21 mouse cellular contexts compared by ENCODE assay signal in the genomic region with DNA sequence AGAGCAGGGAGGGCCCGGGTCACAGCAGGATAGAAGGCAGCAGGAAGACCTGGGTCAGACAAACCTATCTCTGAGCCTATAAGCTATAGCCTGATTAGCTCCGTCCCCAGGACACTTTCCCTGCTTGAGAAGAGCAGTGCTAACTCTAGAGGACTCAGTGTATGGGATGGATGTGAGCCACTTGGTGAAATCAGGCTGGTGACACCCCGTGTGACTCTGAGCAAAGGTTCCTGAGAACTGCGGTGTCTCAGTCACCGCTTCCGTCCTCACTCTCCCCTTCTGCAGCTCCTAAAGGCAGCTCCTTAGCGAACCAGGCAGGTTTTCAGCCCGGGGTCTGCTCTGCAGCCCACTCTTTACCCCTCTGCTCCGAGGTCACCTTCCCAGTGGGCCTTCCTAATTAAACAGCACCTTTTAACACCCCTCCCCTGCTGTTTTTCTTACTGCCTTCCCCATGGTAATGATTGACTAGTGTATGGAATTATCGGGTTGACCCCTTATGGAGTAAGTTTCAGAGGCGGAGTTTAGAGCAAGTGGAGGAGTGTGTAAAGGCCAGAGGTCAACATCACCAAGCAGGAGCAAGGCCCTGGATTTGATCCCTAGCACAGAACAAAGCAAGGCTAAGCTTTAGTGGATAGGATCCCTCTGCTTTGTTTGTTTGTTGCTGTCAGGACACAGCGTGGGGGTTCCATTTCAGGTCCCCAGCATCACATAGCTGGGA. TPM values are rescaled to one million over a fixed set of nuclear protein-coding genes. Genes with fewer than 3 reads are reported as not detected.
DNase-seq lines count a peak whose midpoint lies in the region; ATAC-seq and TF ChIP-seq lines count a peak whose summit lies in the region.
"Had no signal": no experiment of that assay in that cellular context is flagged by ENCODE, and none has a peak within 500 bp of the region (broad histone marks: within the 10 kb centered on the region; RNA-seq: fewer than 3 reads in every experiment).

No protein-coding gene starts in this region.

- no peak overlapping the region for H3K4me3 ChIP-seq in kidney, adult 2 months (ENCODE audit: insufficient read depth, low read depth, low read length)
- no peak overlapping the region for H3K4me3 ChIP-seq in intestine, embryonic 14.5 days (ENCODE audit: low read depth, low read length)
- no peak overlapping the region for H3K4me3 ChIP-seq in intestine, postnatal 0 days (ENCODE audit: low read depth, low read length)
- no peak overlapping the region for H3K4me3 ChIP-seq in liver, embryonic 16.5 days (ENCODE audit: low read depth, low read length)
- H3K4me3 ChIP-seq: forebrain, embryonic 10.5 days; hindbrain, embryonic 15.5 days; left cerebral cortex, adult 2 months had no signal

- DNase-seq in kidney, adult 2 months = peak; percentile 33
- DNase-seq in kidney, postnatal 4 days = no peak
- DNase-seq in intestine, embryonic 14.5 days (ENCODE audit: low spot score) = no peak
- no peak for DNase-seq in thymus, adult 18-20 months
- DNase-seq: cerebellum, adult 11 months; forebrain, postnatal 0 days; gastrocnemius, postnatal 14 days; heart, adult 18-20 months; kidney, adult 18-20 months; right cerebral cortex, adult 18-20 months; right cerebral cortex, postnatal 4 days; thymus, adult 2 months had no signal

- no peak for ATAC-seq in intestine, embryonic 14.5 days (replicated peaks; ENCODE audit: low FRiP score, low TSS enrichment, low read depth)
- peak; percentile 43 for ATAC-seq in intestine, postnatal 0 days
- ATAC-seq in liver, embryonic 16.5 days (ENCODE audit: low read depth) = peak; percentile 74
- ATAC-seq in activated CD4-positive, CD25-positive, alpha-beta regulatory T cell, adult 4 months = no peak
- ATAC-seq: forebrain, postnatal 0 days; lung, postnatal 0 days had no signal

- H3K9me3 ChIP-seq in intestine, embryonic 14.5 days (ENCODE audit: control insufficient read depth, low read length) = no peaks in the 10 kb centered on the region
- H3K9me3 ChIP-seq in intestine, postnatal 0 days (ENCODE audit: control insufficient read depth) = no peaks in the 10 kb centered on the region
- no peaks in the 10 kb centered on the region for H3K9me3 ChIP-seq in liver, embryonic 16.5 days (replicated peaks; ENCODE audit: control insufficient read depth, low read length)
- H3K9me3 ChIP-seq: forebrain, embryonic 10.5 days; hindbrain, embryonic 15.5 days had no signal

- peaks cover 8% of the 10 kb centered on the region; the same call in 1 of the 2 replicates for H3K4me1 ChIP-seq in kidney, adult 2 months (ENCODE audit: control insufficient read depth, insufficient read depth, low read length)
- H3K4me1 ChIP-seq in intestine, embryonic 14.5 days (replicated peaks; ENCODE audit: control insufficient read depth, insufficient read depth, low read length) = peaks cover 18% of the 10 kb centered on the region
- H3K4me1 ChIP-seq in intestine, postnatal 0 days (replicated peaks; ENCODE audit: control insufficient read depth, insufficient read depth, low read length) = peaks cover 14% of the 10 kb centered on the region
- peaks cover 18% of the 10 kb centered on the region for H3K4me1 ChIP-seq in liver, embryonic 16.5 days (ENCODE audit: control insufficient read depth, low read depth, low read length)
- H3K4me1 ChIP-seq: hindbrain, embryonic 15.5 days had no signal

- TF ChIP-seq CTCF in kidney, adult 2 months (conservative IDR thresholded peaks at IDR 0.05; ENCODE audit: insufficient read depth, insufficient read length, low read depth, low read length) = no peak
- TF ChIP-seq CTCF in intestine, postnatal 0 days (IDR thresholded peaks at IDR 0.05; ENCODE audit: low read depth) = no peak

- TF ChIP-seq POLR2A in kidney, adult 2 months (IDR thresholded peaks at IDR 0.05; ENCODE audit: low read depth, low read length) = no peak

- H3K36me3 ChIP-seq in kidney, adult 2 months (ENCODE audit: control insufficient read depth, insufficient read depth, low read length) = no peaks in the 10 kb centered on the region
- no peaks in the 10 kb centered on the region for H3K36me3 ChIP-seq in intestine, embryonic 14.5 days (ENCODE audit: control insufficient read depth, insufficient read depth, low read length)
- peaks cover 23% of the 10 kb centered on the region; the same call in 1 of the 2 replicates for H3K36me3 ChIP-seq in intestine, postnatal 0 days (ENCODE audit: control insufficient read depth, insufficient read depth)
- H3K36me3 ChIP-seq in liver, embryonic 16.5 days (ENCODE audit: control insufficient read depth, insufficient read depth) = no peaks in the 10 kb centered on the region
- H3K36me3 ChIP-seq: forebrain, embryonic 10.5 days; hindbrain, embryonic 15.5 days had no signal

- WGBS in kidney, adult 2 months = 44% methylated on average over 12 of the region's 12 CpGs
- WGBS in intestine, embryonic 14.5 days = 45% methylated on average over 12 of the region's 12 CpGs
- WGBS in intestine, postnatal 0 days = 27% methylated on average over 12 of the region's 12 CpGs
- 54% methylated on average over 12 of the region's 12 CpGs for WGBS in liver, embryonic 16.5 days (ENCODE audit: insufficient replicate concordance)

- no peak overlapping the region for H3K4me2 ChIP-seq in intestine, embryonic 14.5 days (ENCODE audit: low read length)
- H3K4me2 ChIP-seq in intestine, postnatal 0 days (replicated peaks; ENCODE audit: low read depth) = peak overlapping the region; percentile 40; the same call in 1 of the 2 replicates
- no peak overlapping the region for H3K4me2 ChIP-seq in liver, embryonic 16.5 days (ENCODE audit: low read depth, low read length)
- H3K4me2 ChIP-seq: hindbrain, embryonic 15.5 days had no signal

- no peak overlapping the region for H3K9ac ChIP-seq in intestine, embryonic 14.5 days (ENCODE audit: low read length)
- H3K9ac ChIP-seq in intestine, postnatal 0 days (ENCODE audit: low read depth, low read length) = no peak overlapping the region
- no peak overlapping the region for H3K9ac ChIP-seq in liver, embryonic 16.5 days (ENCODE audit: low read depth, low read length)
- H3K9ac ChIP-seq: forebrain, postnatal 0 days; hindbrain, embryonic 15.5 days had no signal

- H3K27ac ChIP-seq in kidney, adult 2 months (ENCODE audit: insufficient read depth, low read depth, low read length) = 0 out of 2 replicates have a peak overlapping the region, but pooled peaks have one; percentile 11
- 0 out of 2 replicates have a peak overlapping the region, but pooled peaks have one; percentile 9 for H3K27ac ChIP-seq in intestine, embryonic 14.5 days (ENCODE audit: low read depth)
- H3K27ac ChIP-seq in intestine, postnatal 0 days (ENCODE audit: low read depth, low read length) = peak overlapping the region; percentile 62
- H3K27ac ChIP-seq in liver, embryonic 16.5 days (ENCODE audit: low read length) = peak overlapping the region; percentile 58
- H3K27ac ChIP-seq: forebrain, embryonic 10.5 days; hindbrain, embryonic 15.5 days; left cerebral cortex, adult 2 months; macrophage had no signal

- H3K27me3 ChIP-seq in kidney, adult 2 months (replicated peaks; ENCODE audit: control insufficient read depth, insufficient read depth, low read length) = no peaks in the 10 kb centered on the region
- peaks cover 17% of the 10 kb centered on the region for H3K27me3 ChIP-seq in intestine, embryonic 14.5 days (replicated peaks; ENCODE audit: control insufficient read depth, insufficient read depth, low read length)
- H3K27me3 ChIP-seq in intestine, postnatal 0 days (replicated peaks; ENCODE audit: control insufficient read depth, insufficient read depth, low read length) = no peaks in the 10 kb centered on the region
- peaks cover 14% of the 10 kb centered on the region for H3K27me3 ChIP-seq in liver, embryonic 16.5 days (ENCODE audit: control insufficient read depth, insufficient read depth, low read depth, low read length)

RNA-seq across cellular contexts. Expression of gene 1700001C19Rik, which starts 27.2 kb away (rescaled TPM):
- polyA plus RNA-seq in kidney, adult 2 months (2012; rRNA removed) = 0.09 and 0.23 TPM in 2 replicates
- 0.22 and 0.24 TPM in 2 replicates for polyA plus RNA-seq in intestine, embryonic 14.5 days (2014; fragmentation: Nextera tagmentation; extraction: Ambion mirVana)
- polyA plus RNA-seq in intestine, postnatal 0 days (2015; fragmentation: Nextera tagmentation; extraction: Ambion mirVana) = 0.35 and 0.77 TPM in 2 replicates
- 1.7 and 2.3 TPM in 2 replicates for polyA plus RNA-seq in liver, embryonic 16.5 days (2015; fragmentation: Nextera tagmentation; extraction: Ambion mirVana)
- not detected for polyA plus RNA-seq in activated CD4-positive, CD25-positive, alpha-beta regulatory T cell, adult 4 months (2017; shearing (Covaris generic))
- polyA plus RNA-seq: forebrain, embryonic 10.5 days; macrophage had no signal

RNA-seq across cellular contexts. Expression of gene AI661453, which starts 28.0 kb away (rescaled TPM):
- polyA plus RNA-seq in kidney, adult 2 months (2012; rRNA removed) = 7.9 and 9.7 TPM in 2 replicates
- polyA plus RNA-seq in intestine, embryonic 14.5 days (2014; fragmentation: Nextera tagmentation; extraction: Ambion mirVana) = 3.4 and 4.4 TPM in 2 replicates
- 6.1 and 7.7 TPM in 2 replicates for polyA plus RNA-seq in intestine, postnatal 0 days (2015; fragmentation: Nextera tagmentation; extraction: Ambion mirVana)
- polyA plus RNA-seq in liver, embryonic 16.5 days (2015; fragmentation: Nextera tagmentation; extraction: Ambion mirVana) = 0.60 and 0.77 TPM in 2 replicates
- under 1 TPM in 1 of 2 experiments, not detected in 1; 0.15 TPM for polyA plus RNA-seq in activated CD4-positive, CD25-positive, alpha-beta regulatory T cell, adult 4 months (2017; shearing (Covaris generic))
- polyA plus RNA-seq: neural tube, embryonic 14.5 days had no signal

RNA-seq across cellular contexts. Expression of gene Taf8, which starts 37.7 kb away (rescaled TPM):
- polyA plus RNA-seq in kidney, adult 2 months (2012; rRNA removed) = 22.9 and 23.7 TPM in 2 replicates
- polyA plus RNA-seq in intestine, embryonic 14.5 days (2014; fragmentation: Nextera tagmentation; extraction: Ambion mirVana) = 21.5 and 25.0 TPM in 2 replicates
- polyA plus RNA-seq in intestine, postnatal 0 days (2015; fragmentation: Nextera tagmentation; extraction: Ambion mirVana) = 8.3 and 9.2 TPM in 2 replicates
- polyA plus RNA-seq in liver, embryonic 16.5 days (2015; fragmentation: Nextera tagmentation; extraction: Ambion mirVana) = 14.2 and 14.3 TPM in 2 replicates
- polyA plus RNA-seq in activated CD4-positive, CD25-positive, alpha-beta regulatory T cell, adult 4 months (2017; shearing (Covaris generic)) = 10 to 100 TPM; 51.5 to 61.3 TPM

RNA-seq across cellular contexts. Expression of gene Ccnd3, which starts 40.4 kb away (rescaled TPM):
- polyA plus RNA-seq in kidney, adult 2 months (2012; rRNA removed) = 148 and 152 TPM in 2 replicates
- 450 and 457 TPM in 2 replicates for polyA plus RNA-seq in intestine, embryonic 14.5 days (2014; fragmentation: Nextera tagmentation; extraction: Ambion mirVana)
- 175 and 180 TPM in 2 replicates for polyA plus RNA-seq in intestine, postnatal 0 days (2015; fragmentation: Nextera tagmentation; extraction: Ambion mirVana)
- 300 and 331 TPM in 2 replicates for polyA plus RNA-seq in liver, embryonic 16.5 days (2015; fragmentation: Nextera tagmentation; extraction: Ambion mirVana)
- 100 to 1,000 TPM; 133 to 141 TPM for polyA plus RNA-seq in activated CD4-positive, CD25-positive, alpha-beta regulatory T cell, adult 4 months (2017; shearing (Covaris generic))

Comparison
In these comparisons a context has a peak if more than half of its experiments do, and no peak if none do; other contexts are left out.
1. ATAC-seq: peak in intestine, postnatal 0 days (single experiment) and liver, embryonic 16.5 days (single experiment); none in intestine, embryonic 14.5 days (single experiment) and activated CD4-positive, CD25-positive, alpha-beta regulatory T cell, adult 4 months (single experiment).
2. H3K27ac ChIP-seq: peak in every context shown above with its lines; median percentile 62 in intestine, postnatal 0 days; 58 in liver, embryonic 16.5 days; 11 in kidney, adult 2 months; 9 in intestine, embryonic 14.5 days.